Mouse (Mus musculus): ENCODE data around the gene Igf1r.

DNA sequence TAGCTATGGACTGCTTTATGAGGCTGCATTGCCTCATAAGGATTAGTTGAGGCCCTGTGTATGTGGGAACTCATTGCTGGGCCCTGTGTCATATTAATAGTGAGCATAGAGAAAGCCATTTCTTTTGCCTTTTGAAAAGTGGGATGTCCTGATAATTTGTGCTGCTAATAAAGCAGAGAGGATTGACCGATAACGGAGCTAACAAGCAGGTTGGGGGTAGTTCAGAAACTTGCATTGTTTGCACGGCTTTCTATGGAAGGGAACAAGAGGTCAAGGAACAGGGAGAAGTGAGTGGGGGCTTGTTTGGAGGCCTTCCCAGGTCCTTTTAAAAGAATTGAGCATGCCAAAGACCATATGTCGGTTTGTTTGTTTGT lies 325.3 kb downstream of the Igf1r start:
- TF ChIP-seq CTCF (IDR thresholded peaks at IDR 0.05; ENCODE audit: extremely low read depth, insufficient read depth, low read length): no peak
- TF ChIP-seq POLR2A (IDR thresholded peaks at IDR 0.05; ENCODE audit: extremely low read depth, insufficient read depth, low read length): no peak

Data from cortical plate, adult 2 months (tissue).